Mouse (Mus musculus) cerebellum, adult 2 months (tissue): Measurements from ENCODE around the gene Inpp4b.

Experiments used
- CTCF ChIP-seq: fragments of 200-500 bp; IDR thresholded peaks from 2 replicates; pipeline ENCODE4 v1.5.1; 2011; ENCODE audit warnings: low read depth, mild to moderate bottlenecking, control low read depth, low read length, moderate library complexity, borderline replicate concordance; ENCODE audit not compliant: insufficient read depth
- POLR2A ChIP-seq: fragments of 200-500 bp; IDR thresholded peaks from 2 replicates; pipeline ENCODE4 v1.6.1; 2011; ENCODE audit warnings: low read length, control low read depth, borderline replicate concordance; ENCODE audit not compliant: insufficient read depth

DNA sequence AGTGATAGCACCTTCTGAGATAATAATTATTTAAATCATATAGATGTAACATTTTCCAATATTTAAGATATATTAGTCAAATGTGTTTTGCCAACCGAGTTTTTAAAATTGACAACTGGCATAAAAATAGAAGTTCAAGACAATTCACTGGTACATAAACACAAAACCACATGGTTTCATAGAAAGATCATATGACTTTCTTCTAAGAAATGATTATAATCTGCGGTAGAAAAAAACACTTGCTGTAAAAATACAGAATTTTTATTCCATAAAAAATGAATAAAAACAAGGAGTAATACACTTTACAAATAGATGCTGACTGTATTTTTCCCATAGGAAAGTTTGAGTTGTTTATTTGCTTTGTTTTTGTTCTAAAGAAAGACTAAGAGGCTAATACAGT lies 160.6 kb downstream of the Inpp4b start:
- TF ChIP-seq POLR2A (no peak), CTCF (no peak)
